Mouse (Mus musculus): ENCODE measurements around the gene Sh3bgrl2. TPM values are rescaled to one million over a fixed set of nuclear protein-coding genes. Genes with fewer than 3 reads are reported as not detected.
"Not testable (repeated sequence)": the region's sequence is repeated elsewhere in the genome, so short reads cannot be mapped to it uniquely, and the experiment has no call there.

Sh3bgrl2 gene
- total RNA-seq (2021): 10 to 100 TPM; 12.4 to 20.2 TPM
- long read RNA-seq, experiment 1, full-length matches to known transcripts: 12 of 16 reads
- long read RNA-seq, experiment 1, partial matches to known transcripts: 1 of 16 reads
- long read RNA-seq, experiment 1, other reads (novel, unspliced or antisense): 3 of 16 reads
- long read RNA-seq, experiment 2, full-length matches to known transcripts: 10 of 18 reads
- long read RNA-seq, experiment 2, partial matches to known transcripts: 0 of 18 reads
- long read RNA-seq, experiment 2, other reads (novel, unspliced or antisense): 8 of 18 reads

GRCm38 (mm10) chr9:83547830-83548689 is at the start of gene Sh3bgrl2:
Gene Sh3bgrl2 (plus strand): TSS chr9:83548327.
- peak; percentile 84 to 86 for DNase-seq (ENCODE audit: low spot score in 2 of 2)

DNA sequence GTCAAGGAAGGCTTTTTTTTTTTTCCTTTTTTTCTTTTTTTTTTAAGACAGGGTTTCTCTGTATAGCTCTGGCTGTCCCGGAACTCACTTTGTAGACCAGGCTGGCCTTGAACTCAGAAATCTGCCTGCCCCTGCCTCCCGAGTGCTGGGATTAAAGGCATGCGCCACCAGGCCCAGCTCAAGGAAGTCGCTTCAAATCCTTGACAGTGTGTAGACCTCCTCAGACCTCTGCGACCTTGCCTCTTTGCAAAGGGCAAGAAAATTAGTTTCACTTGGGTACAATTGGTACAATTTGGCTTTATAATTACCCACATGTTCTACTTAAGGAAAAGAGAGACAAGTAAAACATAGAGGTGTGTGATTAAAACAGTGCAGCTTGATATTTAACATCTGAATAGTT is 29.0 kb upstream of the Sh3bgrl2 start:
- not testable (repeated sequence) for DNase-seq (ENCODE audit: low spot score in 2 of 2)

- no peak for DNase-seq (ENCODE audit: low spot score in 2 of 2)
Measured at GRCm38 (mm10) chr9:83519510-83520155, 28.5 kb upstream of the Sh3bgrl2 start.

DNA sequence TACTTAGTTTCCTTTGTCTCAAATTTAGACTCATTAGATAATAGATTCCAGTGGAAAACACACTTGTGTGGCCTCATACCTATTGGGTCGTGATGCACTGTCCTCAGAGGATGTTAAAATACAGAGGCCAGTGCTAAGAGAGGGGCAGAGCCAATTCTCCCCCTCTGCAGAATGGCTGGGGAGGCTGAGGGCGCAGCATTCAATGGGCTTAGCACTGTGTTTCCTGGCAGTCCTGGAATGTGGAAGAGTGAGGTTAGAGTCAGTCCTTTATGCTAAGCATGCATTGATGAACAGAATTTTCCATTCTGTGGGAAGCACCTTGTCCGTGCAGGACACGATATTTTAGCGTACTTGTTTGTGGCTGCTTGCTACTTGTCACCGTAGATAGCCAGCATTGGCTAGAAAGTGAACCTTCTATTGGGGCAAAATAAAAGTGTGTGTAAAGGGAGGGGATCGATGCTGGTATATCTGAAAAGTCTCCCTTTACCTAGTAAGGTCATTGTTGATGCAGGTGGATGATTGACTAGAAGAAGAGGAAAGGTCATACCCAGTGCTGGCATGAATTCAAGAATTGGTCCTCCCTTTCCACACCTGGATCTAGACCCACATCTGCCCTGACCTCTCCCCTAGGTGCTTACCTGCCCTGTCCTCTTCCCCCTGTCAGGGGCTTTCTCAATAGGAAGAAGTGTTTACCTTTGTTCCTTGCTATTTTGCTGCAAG is 20.6 kb upstream of the Sh3bgrl2 start:
- no peak for DNase-seq (ENCODE audit: low spot score in 2 of 2)

DNA sequence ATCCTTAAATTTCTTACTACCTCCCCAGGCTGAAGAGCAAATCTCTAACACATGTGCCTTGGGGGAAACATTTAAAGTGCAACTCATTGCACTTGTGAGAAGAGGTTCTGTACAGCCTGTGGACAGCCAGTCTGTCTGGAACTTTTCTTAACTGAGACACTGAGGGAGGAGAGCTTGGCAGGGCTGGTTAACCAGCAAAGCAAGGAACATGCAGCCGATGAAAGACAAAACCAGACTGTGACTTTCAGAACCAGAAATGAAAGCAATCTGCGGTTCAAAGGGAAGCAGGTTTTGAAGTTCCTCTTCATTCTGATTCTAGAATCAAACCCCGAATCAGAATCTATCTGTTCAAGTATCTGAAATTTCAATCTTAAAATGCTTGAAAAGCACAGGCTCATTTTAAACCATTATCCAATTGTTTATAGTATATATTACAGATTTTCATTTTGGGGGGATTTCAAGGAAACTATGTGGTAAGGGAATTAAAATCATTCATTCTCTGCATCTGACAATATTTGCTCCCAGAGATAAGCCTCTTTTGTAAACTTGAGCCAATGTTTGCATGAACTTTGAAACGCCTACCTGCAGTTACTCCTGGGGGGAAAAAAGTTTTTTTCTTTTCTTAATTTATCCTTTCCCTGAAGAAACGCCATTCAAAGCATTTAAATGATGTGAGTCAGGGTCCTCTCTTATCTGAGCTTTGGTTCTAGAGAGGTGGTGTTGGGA is 14.9 kb upstream of the Sh3bgrl2 start:
- DNase-seq (ENCODE audit: low spot score in 2 of 2): no peak

- DNase-seq (ENCODE audit: low spot score in 2 of 2): no peak
Measured at GRCm38 (mm10) chr9:83536959-83537358, 11.2 kb upstream of the Sh3bgrl2 start.

GRCm38 (mm10) chr9:83537510-83537909 is 10.6 kb upstream of the Sh3bgrl2 start:
- no peak for DNase-seq (ENCODE audit: low spot score in 2 of 2)

GRCm38 (mm10) chr9:83537921-83538536 is 10.1 kb upstream of the Sh3bgrl2 start:
- no peak for DNase-seq (ENCODE audit: low spot score in 2 of 2)

GRCm38 (mm10) chr9:83539809-83540491 is 8.2 kb upstream of the Sh3bgrl2 start:
- no peak for DNase-seq (ENCODE audit: low spot score in 2 of 2)

DNA sequence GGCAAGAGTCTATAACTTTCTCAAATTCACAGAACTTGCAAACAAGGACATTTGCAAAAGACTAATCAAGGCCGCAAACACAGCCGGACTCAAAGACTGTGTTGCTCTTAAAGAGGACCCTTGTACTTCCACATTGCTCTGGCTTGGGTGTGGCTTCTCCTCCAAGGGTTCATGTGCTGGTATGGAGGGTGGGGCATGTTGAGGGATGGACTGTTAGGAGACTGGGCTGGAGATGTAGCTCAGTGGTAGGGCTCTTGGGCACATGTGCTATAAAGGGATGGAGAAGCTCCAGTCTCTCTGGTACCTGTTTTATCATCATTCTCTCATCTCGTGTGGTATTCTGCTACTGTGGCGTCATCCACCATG is 7.7 kb upstream of the Sh3bgrl2 start:
- DNase-seq (ENCODE audit: low spot score in 2 of 2): no peak

DNA sequence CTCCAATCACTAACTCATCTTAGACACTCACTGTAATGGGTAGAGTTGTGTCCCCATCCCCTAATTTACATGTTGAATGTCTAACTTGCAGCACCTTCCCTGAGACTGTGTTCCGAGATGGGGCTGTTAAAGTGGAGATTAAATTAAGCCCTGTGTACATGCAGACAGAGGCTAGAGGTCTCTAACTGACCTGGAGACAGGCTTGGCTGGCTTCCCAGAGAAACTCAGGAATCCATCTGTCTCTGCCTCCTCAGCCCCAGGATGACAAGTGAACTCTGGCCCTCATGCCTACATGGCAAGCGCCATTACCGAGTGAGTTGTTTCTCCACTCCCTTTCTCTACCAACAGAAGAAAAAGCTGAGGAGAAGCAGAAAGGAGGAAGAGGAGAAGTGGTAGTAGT is 7.2 kb upstream of the Sh3bgrl2 start:
- no peak for DNase-seq (ENCODE audit: low spot score in 2 of 2)

GRCm38 (mm10) chr9:83545240-83545639 is 2.9 kb upstream of the Sh3bgrl2 start:
- no peak for DNase-seq (ENCODE audit: low spot score in 2 of 2)

DNA sequence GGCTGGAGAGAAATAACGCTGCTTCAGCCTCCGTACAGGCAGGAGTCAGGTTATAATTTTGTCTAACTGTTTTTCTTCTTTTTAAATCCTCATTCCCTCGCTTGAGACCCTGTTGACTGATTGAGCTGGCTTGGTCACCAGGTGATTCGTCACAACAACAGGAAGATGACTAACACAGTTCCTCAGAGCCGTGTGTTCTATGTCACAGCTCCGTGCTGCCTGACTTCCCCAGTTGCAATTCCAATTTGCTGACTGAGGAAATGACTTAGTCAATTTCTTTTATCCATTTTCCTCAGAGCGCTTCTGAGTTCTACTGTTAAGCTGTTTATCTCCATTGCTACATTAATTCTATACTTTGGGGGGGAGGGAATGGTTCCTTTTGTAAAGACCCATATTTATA is 1.8 kb upstream of the Sh3bgrl2 start:
- DNase-seq (ENCODE audit: low spot score in 2 of 2): no peak

DNA sequence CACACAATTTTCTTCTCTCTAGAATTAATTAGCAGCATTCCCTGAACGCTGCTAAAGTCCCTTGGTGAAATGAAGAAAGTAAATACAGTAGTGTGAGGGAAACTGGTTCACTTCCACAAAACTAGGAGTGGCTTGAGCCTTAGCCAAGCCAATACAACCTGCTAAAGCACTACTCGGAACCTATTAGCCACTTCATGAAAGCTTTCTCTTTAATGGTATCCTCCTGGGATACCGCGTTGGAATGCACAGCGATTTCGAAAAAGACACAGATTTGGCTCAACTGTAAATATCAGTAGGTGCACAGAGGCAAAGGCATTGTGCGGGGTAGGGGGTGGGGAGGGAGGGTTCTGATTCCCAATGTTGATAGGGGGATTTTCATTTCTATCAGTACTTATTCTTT is 898 bp upstream of the Sh3bgrl2 start:
- no peak for DNase-seq (ENCODE audit: low spot score in 2 of 2)

- DNase-seq (ENCODE audit: low spot score in 2 of 2): no peak
Measured at GRCm38 (mm10) chr9:83549866-83550265, 1.7 kb downstream of the Sh3bgrl2 start.

- DNase-seq (ENCODE audit: low spot score in 2 of 2): no peak
Measured at GRCm38 (mm10) chr9:83551116-83551515, 3.0 kb downstream of the Sh3bgrl2 start.

DNA sequence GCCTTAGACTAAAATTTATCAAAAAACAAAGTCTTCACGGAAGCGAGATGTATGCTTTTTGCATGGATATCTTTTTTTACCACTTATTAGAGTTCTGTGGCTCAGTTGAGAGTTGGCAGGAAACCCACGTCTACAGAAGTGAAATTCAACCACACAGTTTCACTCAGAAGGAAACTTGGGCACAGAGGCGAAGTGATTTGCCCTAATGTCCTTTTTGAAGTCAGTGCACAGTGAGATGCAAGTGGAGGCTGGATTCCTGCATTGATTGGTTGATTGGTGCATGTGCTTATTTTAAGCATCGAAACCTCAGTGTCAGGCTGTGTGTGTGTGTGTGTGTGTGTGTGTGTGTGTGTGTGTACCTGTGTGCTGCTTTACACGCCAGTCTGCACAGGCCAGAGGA is 3.5 kb downstream of the Sh3bgrl2 start:
- DNase-seq (ENCODE audit: low spot score in 2 of 2): no peak

GRCm38 (mm10) chr9:83555580-83555979 is 7.5 kb downstream of the Sh3bgrl2 start:
- no peak for DNase-seq (ENCODE audit: low spot score in 2 of 2)

- DNase-seq (ENCODE audit: low spot score in 2 of 2): no peak
Measured at GRCm38 (mm10) chr9:83556236-83556635, 8.1 kb downstream of the Sh3bgrl2 start.

Measured in adrenal gland, adult 18-20 months (tissue).